Mouse (Mus musculus) lung, adult 2 months (tissue): ENCODE measurements around the gene Ablim2. TPM values are rescaled to one million over a fixed set of nuclear protein-coding genes. Genes with fewer than 3 reads are reported as not detected.

ENCODE experiments used
- DNase-seq: peaks from one replicate; pipeline ENCODE4 v3.0.0; 2022
- H3K4me1 ChIP-seq: fragments of 200-500 bp; 2 replicates; pipeline ENCODE4 v1.6.1; 2011; ENCODE audit warnings: low read length; ENCODE audit not compliant: control insufficient read depth, insufficient read depth
- H3K4me3 ChIP-seq: fragments of 200-500 bp; replicated peaks from 2 replicates; pipeline ENCODE3; 2011; ENCODE audit warnings: low read depth, mild to moderate bottlenecking, control low read depth, low read length; ENCODE audit errors: extremely low read depth
- CTCF ChIP-seq: fragments of 200-500 bp; IDR thresholded peaks from 2 replicates; pipeline ENCODE4 v1.5.1; 2011; ENCODE audit warnings: mild to moderate bottlenecking, low read length, control low read depth; ENCODE audit not compliant: insufficient read depth
- POLR2A ChIP-seq: fragments of 200-500 bp; IDR thresholded peaks from 2 replicates; pipeline ENCODE4 v1.6.1; 2011; ENCODE audit warnings: low read depth, mild to moderate bottlenecking, control low read depth, low read length, borderline replicate concordance; ENCODE audit errors: extremely low read depth
- WGBS: fragments of 180-500 bp; shearing (Covaris S2); methylation state at CpG from one replicate; pipeline ENCODE4 v1.1.7; 2018; 5-methylcytosine and 5-hydroxymethylcytosine counted together
- polyA plus RNA-seq: library from polyadenylated mRNA; depleted of rRNA; stranded (reverse); fragments of >200 nt; gene quantifications from 2 replicates; pipeline ENCODE4 v1.2.3, GENCODE M21; 2012

Gene Ablim2
- polyA plus RNA-seq, 1 experiment: 16.9 TPM

- no peaks in the 10 kb centered on the region for H3K4me1 ChIP-seq
- DNase-seq: no peak
- TF ChIP-seq CTCF (no peak), POLR2A (no peak)
- 14% methylated on average over 3 of the region's 3 CpGs for WGBS
- no peak overlapping the region for H3K4me3 ChIP-seq
These were observed 98.6 kb downstream of the Ablim2 start for GRCm38 (mm10) chr5:35856245-35856644.

- peak; percentile 39 for DNase-seq
- TF ChIP-seq CTCF (peak; percentile 75), POLR2A (no peak)
- H3K4me3 ChIP-seq: no peak overlapping the region
- WGBS: 25% methylated on average over 6 of the region's 6 CpGs
- no peaks in the 10 kb centered on the region for H3K4me1 ChIP-seq
These were observed 100.4 kb downstream of the Ablim2 start for GRCm38 (mm10) chr5:35858069-35858468.

- 80% methylated on average over 2 of the region's 2 CpGs for WGBS
- Histone ChIP-seq H3K4me1 (no peaks in the 10 kb centered on the region), H3K4me3 (no peak overlapping the region)
- no peak for TF ChIP-seq CTCF
- no peak for TF ChIP-seq POLR2A
- no peak for DNase-seq
These were observed 103.8 kb downstream of the Ablim2 start for GRCm38 (mm10) chr5:35861456-35861855.

- Histone ChIP-seq H3K4me3 (no peak overlapping the region), H3K4me1 (no peaks in the 10 kb centered on the region)
- DNase-seq: no peak
- TF ChIP-seq POLR2A: no peak
- no peak for TF ChIP-seq CTCF
- WGBS: 76% methylated on average over 4 of the region's 4 CpGs
These were observed 112.3 kb downstream of the Ablim2 start for GRCm38 (mm10) chr5:35869973-35870372.

- DNase-seq: peak; percentile 52
- TF ChIP-seq CTCF (peak; percentile 97), POLR2A (no peak)
- Histone ChIP-seq H3K4me1 (no peaks in the 10 kb centered on the region), H3K4me3 (no peak overlapping the region)
- 57% methylated on average over 8 of the region's 8 CpGs for WGBS
These were observed 112.8 kb downstream of the Ablim2 start for GRCm38 (mm10) chr5:35870408-35871012.

GRCm38 (mm10) chr5:35873382-35873781 is 115.7 kb downstream of the Ablim2 start:
- TF ChIP-seq CTCF (no peak), POLR2A (no peak)
- 28% methylated on average over 4 of the region's 4 CpGs for WGBS
- Histone ChIP-seq H3K4me1 (no peaks in the 10 kb centered on the region), H3K4me3 (no peak overlapping the region)
- no peak for DNase-seq

GRCm38 (mm10) chr5:35876236-35876635 is 118.6 kb downstream of the Ablim2 start:
- no peak for DNase-seq
- no peak overlapping the region for H3K4me3 ChIP-seq
- WGBS: 84% methylated on average over 5 of the region's 5 CpGs

GRCm38 (mm10) chr5:35879199-35879598 is 121.5 kb downstream of the Ablim2 start:
- no peak for DNase-seq
- WGBS: 85% methylated on average over 8 of the region's 8 CpGs
- no peaks in the 10 kb centered on the region for H3K4me1 ChIP-seq
- H3K4me3 ChIP-seq: no peak overlapping the region
- TF ChIP-seq CTCF: no peak
- TF ChIP-seq POLR2A: no peak

More at GRCm38 (mm10) chr5:35876236-35876635, 118.6 kb downstream of the Ablim2 start:
- H3K4me1 ChIP-seq: no peaks in the 10 kb centered on the region
- TF ChIP-seq POLR2A: no peak
- no peak for TF ChIP-seq CTCF

- Histone ChIP-seq H3K4me3 (no peak overlapping the region), H3K4me1 (no peaks in the 10 kb centered on the region)
- DNase-seq: no peak
- TF ChIP-seq CTCF: no peak
- no peak for TF ChIP-seq POLR2A
- 49% methylated on average over 9 of the region's 9 CpGs for WGBS
These were observed 124.7 kb downstream of the Ablim2 start for GRCm38 (mm10) chr5:35882391-35882790.

- Histone ChIP-seq H3K4me3 (no peak overlapping the region), H3K4me1 (no peaks in the 10 kb centered on the region)
- TF ChIP-seq CTCF (no peak), POLR2A (no peak)
- 47% methylated on average over 11 of the region's 11 CpGs for WGBS
- DNase-seq: no peak
These were observed 126.6 kb downstream of the Ablim2 start for GRCm38 (mm10) chr5:35884262-35884661.
